Mouse (Mus musculus): ENCODE measurements at regions not wholly inside any gene's neighbourhood (a gene's known extent, or its start where the extent isn't known, plus 50 kb on each side); places are given as distances from the start of the nearest gene placed in this dataset.

DNA sequence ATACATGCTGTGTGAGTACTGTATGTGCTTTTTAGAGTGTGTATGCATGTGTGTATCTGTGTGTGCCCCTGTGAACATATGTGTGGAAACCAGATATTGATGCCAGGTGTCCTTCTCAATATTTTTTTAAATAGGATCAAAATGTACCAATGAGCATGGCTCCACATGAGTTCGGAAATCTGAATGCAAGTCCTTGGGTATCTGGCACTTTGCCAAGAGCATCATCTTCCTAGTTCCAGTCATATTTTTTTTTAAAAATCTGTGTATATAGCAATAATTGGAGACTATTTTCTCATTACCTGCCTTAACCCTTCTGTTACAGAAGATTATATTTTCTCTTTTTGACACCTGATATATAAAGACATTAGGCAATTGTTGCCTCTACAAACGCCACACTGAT lies 255.0 kb upstream of the BC052040 start:
- DNase-seq, result no peak

DNA sequence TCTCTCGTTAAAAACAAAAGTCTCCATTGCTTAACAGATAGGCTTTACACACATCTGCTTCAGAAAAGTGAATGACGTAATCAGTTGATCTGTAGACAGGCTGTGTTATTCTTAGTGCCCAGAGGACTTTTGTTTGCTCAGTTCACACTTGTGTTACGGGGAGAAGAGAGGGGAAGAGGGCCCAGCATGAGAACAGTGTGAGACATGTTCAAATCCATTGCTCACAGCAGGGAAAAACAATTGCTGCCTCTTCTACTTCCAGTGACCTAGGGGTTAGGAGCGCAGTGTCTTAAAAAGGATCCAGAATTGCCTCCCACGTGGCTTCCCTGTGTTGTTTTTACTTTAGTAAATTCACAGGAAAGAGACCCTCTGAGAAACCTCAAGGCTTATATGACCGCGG lies 243.3 kb upstream of the BC052040 start:
- DNase-seq, result no peak

DNA sequence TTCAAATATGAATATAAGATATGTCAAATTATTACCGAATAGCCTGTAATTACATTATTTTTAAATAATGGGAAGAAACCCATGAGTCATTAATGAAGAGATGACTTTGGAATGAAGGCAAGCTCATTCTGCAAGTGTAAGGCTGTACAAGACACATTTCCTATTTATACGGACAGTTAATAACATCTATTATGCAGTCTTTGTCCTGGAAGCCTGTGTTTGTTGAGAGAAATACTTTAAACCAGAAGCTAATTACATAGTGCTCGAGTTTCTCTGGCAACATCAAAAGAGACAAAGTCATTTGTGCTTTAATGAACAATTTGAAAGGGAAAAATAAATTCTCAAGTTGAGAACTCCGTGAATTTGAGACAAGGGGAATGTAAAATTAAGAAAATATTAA lies 242.5 kb upstream of the BC052040 start:
- DNase-seq, result no peak

DNA sequence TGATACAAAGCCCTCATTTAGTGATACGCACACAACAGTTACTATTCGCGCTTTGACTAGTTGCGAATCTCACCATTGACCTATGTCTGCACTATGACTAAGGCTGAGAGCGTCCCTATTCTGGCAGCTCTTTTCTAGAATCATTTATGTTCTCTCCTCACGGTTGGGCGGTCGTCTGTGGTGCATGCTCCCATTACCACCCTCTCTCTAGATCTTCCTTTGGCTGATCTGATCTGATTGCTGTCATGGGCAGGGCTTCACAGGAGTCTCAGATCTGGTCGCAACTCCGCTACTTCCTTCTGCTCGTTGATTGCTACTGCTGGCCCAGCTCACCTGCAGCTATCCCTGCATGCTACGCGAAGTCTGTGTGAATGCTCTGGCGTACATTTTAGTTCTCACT lies 239.2 kb upstream of the BC052040 start:
- no peak for DNase-seq

DNA sequence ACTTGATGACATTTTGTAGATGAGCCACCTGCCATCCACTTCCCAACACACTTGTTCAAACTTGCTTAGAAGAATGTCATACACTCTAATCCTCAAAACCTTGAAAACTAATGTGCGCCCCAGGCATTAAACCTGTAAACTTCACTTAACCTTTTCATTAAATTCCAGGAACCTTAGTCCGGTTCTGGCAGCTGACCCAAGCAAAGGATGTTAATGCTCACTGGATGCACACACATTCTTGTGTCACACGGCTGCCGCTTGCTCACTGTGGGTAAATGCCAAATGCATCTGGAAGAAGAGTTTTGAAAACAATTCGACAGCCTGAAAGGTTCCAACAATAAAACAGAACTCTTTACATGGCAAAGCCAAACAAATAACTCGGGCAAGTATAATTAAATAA lies 235.0 kb upstream of the BC052040 start:
- DNase-seq, result no peak

DNA sequence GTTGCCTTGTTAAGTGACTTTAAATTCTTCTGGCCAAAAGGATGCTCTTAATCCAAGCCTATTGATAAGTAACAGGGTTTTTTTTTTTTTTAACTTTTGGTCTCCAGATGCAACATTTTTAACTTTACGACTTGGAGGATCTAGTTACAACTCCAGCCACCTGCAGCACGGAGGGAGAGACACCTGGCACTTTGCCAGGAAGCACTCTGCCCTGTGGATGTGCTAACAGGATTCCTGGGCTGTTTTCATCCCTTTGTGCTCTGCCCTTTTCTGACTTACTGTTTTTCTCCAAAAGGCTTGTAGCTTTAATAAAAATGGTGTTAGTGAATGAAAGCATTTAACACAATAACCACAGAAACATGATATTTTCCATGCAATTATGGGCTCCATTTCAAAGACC lies 233.3 kb upstream of the BC052040 start:
- DNase-seq, result no peak

DNA sequence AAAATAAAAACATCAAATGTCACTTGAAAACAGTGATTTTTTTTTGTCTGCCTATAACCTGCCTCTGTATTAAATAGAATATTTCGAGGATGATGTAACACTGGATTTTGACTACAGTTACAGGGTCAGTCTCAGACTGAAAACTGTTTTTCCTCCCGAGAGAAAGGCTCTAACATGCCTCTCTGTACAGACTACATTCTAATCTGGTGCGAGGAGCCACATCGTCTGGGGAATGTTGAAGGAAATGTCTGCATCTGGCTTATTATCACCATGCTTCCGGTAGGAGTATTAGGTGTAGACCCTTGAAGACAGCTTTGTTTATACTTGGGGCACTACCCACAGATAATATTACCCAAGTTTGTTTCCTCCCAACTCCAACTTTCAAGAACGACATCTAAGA lies 210.4 kb upstream of the BC052040 start:
- no peak for DNase-seq

DNA sequence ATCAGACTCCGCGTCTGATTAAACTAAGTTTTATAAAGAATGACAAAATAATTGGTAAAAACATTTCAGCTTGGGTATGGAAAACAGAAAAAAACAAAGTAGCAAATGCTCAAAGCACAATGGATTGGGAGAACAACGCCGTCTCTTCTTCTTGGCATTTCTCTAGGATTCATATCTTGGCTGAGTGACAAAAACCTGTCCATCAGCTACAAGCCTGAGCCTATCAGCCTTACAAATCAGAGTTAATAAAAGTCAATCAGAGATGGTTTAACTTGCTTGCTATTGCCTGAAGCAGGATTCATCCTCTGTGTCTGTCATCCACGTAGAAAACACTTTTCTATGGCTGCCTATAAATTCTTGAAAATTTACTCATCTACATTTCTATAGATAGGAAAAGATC lies 206.2 kb upstream of the BC052040 start:
- no peak for DNase-seq

DNA sequence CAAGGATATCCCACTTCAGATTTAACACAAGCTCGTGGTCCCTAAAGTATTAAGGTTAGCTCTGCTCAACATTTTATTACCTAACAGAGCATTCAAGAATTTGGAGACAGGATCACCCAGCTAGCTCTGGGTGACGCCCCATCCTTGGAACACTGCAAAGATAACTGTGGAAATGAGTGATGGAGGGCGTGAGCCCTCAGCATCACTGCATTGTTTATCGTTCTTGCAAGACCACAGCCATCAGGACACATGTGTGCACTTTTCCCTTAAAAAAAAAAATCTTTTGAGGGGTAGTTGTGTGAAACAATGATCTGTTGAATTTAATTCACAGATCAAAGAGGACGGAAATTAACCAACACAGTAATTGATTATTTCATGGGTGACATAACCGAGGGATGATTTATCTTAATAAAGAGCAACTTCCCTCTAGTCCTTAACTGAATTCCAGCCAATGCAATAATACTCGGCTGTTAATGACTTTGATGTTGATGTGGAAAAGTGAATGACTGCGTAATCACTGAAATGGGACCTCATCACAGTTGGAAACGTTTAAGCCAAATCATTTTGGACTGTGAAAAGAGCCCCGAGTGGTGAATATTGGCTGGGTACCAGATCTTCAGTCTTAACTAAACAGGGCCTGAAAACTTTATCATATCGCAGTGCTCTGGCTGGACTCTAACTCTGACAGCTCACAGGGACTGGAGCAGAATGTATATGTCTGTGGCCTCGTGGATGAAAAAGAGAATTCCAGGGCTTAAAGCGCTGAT lies 196.9 kb upstream of the BC052040 start:
- no peak for DNase-seq

DNA sequence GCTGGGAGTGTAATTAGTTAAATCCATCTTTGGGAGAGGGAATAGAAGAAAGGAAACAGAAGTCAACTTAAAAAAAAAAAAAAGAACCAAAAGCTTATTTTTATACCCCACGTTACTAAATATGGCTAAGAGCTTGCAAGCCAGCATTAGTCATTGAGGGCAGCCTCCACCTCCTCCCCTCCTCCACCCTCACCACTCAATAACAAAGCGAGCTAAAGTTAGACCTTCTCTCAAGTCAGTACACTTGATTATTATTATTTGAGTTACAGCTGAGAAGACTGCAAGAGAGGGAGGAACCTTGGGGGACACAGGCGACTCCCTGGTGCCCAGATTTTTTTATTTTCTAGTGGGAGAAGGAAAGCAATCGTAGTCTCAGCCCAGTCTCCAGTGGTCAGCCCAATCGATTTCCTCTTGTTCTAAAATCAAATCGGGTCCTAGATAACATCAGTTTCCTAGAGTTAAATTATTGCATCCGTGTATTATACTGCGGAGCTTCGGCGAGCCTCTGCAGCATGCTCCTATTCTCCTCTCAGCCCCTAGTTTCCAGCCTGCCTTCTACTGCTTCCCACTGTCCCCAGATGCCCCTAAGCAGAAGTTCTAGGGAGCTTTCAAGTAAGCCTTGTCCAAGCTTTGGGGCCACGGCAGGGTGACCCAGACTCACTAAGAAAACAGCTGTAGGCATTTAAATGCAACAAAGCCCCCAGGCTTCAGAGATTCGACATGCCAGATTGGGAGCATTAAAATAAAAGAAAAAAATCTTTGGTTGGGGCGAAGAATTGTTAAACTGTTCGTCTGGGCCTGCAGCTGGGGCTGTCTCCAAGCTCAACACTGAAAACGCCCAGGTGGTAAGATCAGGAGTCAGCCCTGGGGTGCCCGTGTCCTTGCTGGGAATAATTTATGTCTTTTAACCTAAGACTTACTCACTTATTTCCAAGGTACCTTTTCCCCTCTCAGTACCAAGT lies 196.0 kb upstream of the BC052040 start:
- no peak for DNase-seq

DNA sequence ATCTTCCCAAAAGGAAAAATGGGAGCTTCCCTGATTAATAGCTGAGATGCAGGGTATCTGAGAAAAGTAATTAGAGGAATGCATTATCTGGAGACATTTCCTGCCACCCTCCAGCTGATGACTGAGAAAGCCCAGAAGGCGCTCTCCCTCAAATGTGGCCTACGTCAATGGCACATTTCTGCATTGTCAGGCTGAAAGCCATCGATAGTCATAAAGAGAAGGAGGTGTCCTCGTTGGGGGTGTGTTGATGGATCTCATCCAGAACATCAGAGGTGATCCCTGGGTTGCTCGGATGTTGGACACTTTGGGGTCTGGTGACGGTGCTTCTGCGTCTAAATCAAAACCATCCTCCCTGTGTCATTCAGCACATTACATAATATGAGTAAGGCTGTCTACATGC lies 189.9 kb upstream of the BC052040 start:
- no peak for DNase-seq

DNA sequence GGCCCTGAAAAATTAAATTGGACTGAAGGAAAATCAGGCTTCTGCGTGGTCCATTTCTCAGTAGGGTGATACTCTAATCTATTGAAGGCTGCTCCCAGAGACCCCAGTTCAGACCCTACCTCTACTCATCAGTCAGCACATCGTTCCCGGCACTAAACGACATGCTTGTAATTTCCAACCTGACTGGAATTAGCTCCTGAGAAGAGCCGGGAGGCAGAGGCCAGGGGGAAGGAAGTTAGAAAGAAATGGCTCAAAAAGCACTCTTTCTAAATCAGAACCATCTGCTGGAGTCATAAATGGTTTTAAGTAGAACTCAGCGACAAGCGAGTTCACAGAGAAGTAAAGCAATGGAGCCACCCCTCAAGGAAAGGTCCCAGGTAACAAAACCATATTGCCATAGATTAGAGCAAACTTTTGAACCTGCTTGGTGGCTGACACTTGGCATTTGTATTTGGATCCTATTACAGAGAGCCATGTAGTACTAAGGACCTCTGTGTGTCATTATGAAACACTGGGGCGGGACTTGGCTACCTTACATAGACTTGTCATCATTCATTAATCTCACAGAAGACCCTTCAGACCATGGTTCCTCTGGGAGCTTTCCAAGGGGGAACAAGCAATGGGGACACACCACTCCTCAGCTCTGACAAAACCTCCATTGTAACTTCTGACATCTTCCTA lies 189.3 kb upstream of the BC052040 start:
- no peak for DNase-seq

DNA sequence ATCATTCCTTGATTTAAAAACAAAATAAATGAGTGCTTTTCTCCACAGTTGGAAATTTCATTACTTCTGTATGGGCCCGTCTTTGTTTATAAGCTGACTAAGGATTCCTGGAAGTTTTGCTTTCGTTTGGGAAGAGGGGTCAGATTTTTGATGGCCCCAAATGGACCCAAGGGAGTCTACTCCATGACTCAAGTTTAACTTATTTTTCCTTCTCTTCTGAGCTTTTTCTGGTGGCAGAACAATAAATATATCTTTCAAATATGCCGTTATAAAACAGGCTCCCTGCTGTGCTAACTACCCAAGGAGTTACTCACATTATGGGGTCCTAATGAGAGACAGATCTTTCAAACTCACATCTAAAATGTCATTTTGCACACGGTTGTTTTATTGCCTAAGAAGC lies 187.4 kb upstream of the BC052040 start:
- DNase-seq, result no peak

DNA sequence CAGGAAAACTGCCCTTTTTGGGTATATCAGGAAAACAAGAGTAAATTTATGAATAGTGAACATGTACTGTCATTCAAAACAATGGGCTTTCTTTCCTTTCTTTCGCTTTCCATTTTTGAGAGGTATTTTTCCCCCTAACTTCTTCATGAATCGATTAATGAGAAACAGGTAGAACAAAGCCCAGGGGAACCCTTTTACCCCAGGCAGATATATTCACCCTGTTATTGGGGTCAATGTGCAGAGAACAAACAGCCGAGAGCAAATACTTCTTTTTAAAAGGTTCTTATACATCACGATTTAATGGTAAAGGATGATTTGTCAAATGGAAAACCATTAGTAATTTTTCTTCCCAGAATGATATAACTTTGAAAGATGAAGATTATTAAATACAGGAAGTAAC lies 183.0 kb upstream of the BC052040 start:
- no peak for DNase-seq

DNA sequence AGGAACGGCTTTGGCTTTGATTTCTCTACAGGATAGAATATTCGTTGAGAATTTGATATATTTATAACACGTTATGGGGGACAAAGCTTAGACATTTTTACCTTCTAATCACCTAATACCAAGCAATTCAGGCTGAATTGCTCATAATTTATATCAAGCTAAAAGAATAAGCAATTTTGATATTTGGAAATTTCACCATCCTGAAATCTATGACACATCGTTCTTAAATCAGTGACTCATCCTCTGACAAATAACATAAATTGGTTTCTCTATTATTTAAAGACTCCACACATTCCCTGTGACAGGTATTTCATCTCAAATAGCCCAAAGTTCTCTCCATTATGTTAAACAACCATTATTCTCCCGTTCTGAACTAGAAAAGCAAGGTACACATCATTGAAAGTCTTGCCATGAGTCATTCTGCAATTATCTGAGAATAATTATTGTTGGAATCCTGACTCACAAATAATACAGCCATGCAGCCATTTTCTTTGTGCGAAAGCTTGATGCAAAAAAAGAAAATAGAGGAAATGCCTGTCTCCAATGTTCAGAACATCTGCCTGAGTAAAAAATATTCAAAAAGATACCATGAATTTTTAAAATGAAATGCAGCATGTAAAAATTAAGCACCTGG lies 182.3 kb upstream of the BC052040 start:
- no peak for DNase-seq

DNA sequence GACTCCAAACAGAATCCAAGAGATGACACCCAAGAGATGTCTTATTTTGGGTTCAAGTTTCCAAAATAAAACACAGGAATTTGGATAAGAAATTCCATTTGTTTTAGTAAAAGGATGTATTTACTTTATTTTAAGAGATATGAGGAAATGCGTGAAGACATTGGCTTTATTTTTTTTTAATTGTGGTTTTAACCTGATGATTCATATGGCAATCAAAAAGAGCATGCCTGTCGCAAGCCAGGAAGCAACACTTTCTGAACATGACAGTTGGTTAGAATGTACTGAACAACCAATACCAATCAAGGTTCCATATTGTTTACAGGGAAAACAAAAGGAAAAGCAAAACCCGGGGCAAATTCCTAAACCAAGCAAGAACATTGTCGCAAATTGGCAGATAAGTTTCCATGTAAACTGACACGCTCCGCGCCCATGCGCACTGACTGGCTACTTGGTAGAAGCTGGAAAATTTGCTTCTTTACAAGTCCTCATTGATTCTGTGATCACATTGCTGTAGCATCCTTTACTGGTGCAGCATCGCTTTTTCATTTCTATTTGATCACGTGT lies 181.4 kb upstream of the BC052040 start:
- no peak for DNase-seq

DNA sequence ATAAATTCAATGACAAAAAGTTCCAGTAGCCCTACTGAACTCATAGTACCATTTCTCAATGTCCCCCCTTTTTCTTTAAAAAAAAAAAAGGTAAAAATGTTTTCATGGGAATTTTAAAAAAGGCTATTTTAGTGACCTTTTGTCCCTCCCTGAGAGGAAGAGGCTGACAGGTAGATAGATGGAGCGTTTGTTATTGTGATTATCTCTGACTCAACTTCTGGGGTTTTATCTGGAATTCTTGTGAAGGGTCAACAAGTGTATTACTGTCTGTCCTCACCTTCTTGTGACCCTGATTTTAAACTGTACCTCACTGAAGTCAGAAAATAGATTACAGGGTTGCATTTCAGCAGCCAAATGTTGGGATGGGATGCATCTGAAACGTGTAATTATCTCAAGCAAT lies 179.3 kb upstream of the BC052040 start:
- DNase-seq, result no peak

DNA sequence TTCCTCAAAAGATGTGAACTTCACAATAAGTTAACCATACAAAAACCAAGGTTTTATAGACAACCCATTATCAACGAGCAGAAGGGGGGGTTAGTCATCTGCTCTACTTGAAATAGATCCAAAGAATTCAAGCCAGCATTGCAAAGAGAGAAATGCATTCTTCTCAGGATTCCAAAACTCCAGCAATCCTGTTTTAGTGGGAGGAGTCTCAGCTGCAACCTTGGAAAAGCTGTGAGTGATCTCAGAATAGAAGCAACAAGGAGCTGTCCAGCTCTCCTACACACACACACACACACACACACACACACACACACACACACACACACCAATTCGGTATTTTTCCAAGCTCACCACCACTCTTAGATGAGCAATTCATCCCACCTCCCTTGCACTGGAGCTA lies 149.0 kb upstream of the BC052040 start:
- DNase-seq, result no peak

DNA sequence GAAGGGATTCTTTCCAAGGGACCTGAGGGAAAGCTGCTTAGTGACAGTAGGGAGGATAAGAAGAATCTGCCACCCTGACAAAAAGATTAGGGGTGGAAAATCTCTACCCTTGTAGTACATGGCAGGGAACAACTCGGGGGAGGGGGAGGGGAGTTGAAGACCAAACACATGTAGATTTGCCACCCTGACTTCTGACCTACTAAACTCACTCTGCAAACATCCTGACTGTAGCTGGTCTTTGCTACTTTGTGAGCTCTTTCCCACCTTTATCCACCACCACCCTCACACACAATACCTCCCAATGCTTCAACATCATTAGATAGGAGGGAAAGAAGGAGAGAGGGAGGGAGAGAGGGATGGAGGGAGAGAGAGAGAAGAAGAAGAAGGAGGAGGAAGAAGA lies 140.4 kb upstream of the BC052040 start:
- DNase-seq, result no peak

DNA sequence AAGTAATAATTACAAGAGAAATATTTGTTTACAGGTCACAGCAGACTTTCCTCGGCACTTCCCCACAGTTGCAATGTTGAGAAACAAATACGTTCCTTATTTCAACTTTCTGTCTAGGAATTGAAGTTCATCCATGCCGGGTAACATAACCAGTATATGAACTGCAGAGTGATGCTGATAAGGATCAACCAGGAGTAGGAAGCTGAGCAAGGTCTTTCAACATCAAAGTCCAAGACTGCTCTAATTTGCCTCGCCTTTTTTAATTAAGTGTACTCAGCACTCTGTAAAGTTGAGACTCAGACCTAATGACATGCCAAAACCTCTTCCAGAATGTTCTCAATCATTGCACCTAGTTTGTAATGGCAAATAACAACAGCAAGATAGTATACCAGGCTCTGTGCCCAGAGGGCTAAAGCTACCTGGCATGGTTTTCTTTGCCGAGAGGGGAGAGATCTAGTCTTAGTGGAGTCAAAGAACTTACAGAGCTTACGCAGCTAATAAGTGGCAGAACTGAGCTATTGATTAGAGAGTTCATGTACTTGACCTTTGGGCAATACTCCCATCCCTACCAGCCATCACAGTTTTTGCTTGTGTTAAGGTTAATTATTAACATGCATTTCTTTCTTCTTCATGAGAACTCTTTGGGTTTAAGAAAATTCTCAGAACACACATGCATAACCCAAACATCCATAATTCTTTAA lies 131.6 kb upstream of the BC052040 start:
- DNase-seq, result no peak

DNA sequence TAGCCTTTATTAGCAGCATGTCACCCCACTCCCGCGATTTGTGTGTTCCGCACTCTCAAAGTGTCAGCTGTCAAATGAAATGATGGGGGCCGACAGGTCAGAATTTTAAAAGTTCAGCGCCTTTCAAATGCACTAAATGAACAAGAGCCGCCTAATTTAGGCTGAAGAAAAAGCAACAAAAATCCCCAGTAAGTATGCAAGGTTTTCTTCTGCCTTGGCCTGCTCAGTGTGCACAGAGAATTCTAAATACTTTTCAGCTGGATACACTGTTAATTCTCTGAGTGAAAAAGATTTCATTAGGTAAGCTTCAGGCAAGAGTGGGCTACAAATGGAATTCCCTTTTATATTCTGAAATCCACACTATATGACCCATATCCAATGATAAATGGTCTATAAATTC lies 125.9 kb upstream of the BC052040 start:
- no peak for DNase-seq

DNA sequence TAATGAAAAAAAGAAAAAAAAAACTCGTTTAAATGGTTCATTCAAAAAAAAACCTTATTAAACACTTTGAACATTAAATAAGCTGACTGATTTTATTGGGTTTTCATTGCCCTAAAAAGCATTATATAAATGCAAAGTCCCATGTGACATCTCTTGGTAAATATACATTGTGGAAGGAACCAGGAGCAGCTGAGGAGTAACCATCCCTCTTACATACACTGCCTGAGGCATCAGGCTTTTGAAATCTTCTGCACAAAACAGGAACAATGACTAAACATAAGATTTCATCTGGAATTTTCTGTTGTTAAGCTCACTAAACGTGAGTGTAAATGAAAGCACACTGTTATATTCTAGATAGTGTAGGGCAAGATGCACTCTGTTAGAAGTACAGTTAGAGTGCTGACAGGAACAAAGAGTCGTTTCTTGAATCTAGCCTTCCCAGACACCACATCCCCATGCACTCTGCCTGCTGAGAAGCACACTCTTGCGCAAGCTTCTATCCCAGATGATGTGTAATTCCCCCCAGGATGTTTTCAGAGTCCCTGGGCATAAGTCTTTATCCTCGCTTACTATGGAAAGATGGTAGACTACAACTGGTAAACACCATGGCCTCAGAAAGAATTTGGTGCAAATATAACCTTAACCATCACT lies 125.0 kb upstream of the BC052040 start:
- no peak for DNase-seq

All from right cerebral cortex, postnatal 4 days (tissue).